Mouse (Mus musculus): ENCODE measurements around the gene Hist1h3f.
"Not testable (repeated sequence)": the region's sequence is repeated elsewhere in the genome, so short reads cannot be mapped to it uniquely, and the experiment has no call there.

- not testable (repeated sequence) for TF ChIP-seq GATA1 (IDR thresholded peaks at IDR 0.05; ENCODE audit: borderline replicate concordance, low read length); FLI1 (IDR thresholded peaks at IDR 0.05; ENCODE audit: low read length)
These were observed 41.7 kb downstream of the Hist1h3f start for GRCm38 (mm10) chr13:23585442-23586098.

Measured in megakaryocyte, embryonic 14.5 days (primary cell).